Mouse (Mus musculus) CH12.LX (cell line): ENCODE measurements around the gene Golga3. TPM values are rescaled to one million over a fixed set of nuclear protein-coding genes. Genes with fewer than 3 reads are reported as not detected.

Experiments used
- DNase-seq: peaks from one replicate; pipeline ENCODE4 v3.0.0-alpha.2; 2013; ENCODE audit errors: extremely low read depth
- H3K27ac ChIP-seq: 2 replicates; pipeline ENCODE4 v1.5.1; 2012; ENCODE audit warnings: low read depth, mild to moderate bottlenecking, control low read depth, moderate library complexity; ENCODE audit not compliant: insufficient read depth
- H3K27me3 ChIP-seq: replicated peaks from 2 replicates; pipeline ENCODE3; 2012; ENCODE audit warnings: inconsistent platforms
- H3K36me3 ChIP-seq, 2 experiments: replicated peaks in 1 of 2; 2 replicates each; pipeline versions ENCODE3 to v1.6.1; 2012; ENCODE audit warnings: inconsistent platforms in 1 of 2, low read length in 1 of 2, mild to moderate bottlenecking in 1 of 2, mixed read lengths in 1 of 2, moderate library complexity in 1 of 2; ENCODE audit not compliant: control insufficient read depth in 1 of 2, insufficient read depth in 1 of 2
- H3K4me1 ChIP-seq, 2 experiments: 2 replicates each; pipeline ENCODE4 v1.6.1; 2012; ENCODE audit warnings: inconsistent platforms in 1 of 2, moderate library complexity in 1 of 2; ENCODE audit not compliant: insufficient read depth in 2 of 2, control insufficient read depth in 1 of 2
- H3K4me2 ChIP-seq: 2 replicates; pipeline ENCODE4 v1.6.1; 2012; ENCODE audit warnings: low read depth, mild to moderate bottlenecking, control low read depth; ENCODE audit not compliant: poor library complexity, insufficient read depth, severe bottlenecking
- H3K4me3 ChIP-seq, 3 experiments: fragments of 150-350 bp in 1 of 3; sonication (generic) in 1 of 3; replicated peaks in 1 of 3; 2 replicates each; pipeline versions ENCODE3 to v1.5.1; 2011 to 2012; ENCODE audit warnings: low read depth in 2 of 3, low read length in 2 of 3, mild to moderate bottlenecking in 2 of 3, moderate library complexity in 2 of 3, control low read depth in 1 of 3, improper control_type of control experiment in 1 of 3, inconsistent platforms in 1 of 3, mixed read lengths in 1 of 3; ENCODE audit not compliant: poor library complexity in 1 of 3
- H3K79me2 ChIP-seq: replicated peaks from 2 replicates; pipeline ENCODE4 v1.6.1; 2012; ENCODE audit warnings: mild to moderate bottlenecking, moderate library complexity; ENCODE audit not compliant: control insufficient read depth, poor library complexity, insufficient read depth, severe bottlenecking; ENCODE audit errors: extremely low read depth
- H3K9ac ChIP-seq: 2 replicates; pipeline ENCODE4 v1.6.1; 2012; ENCODE audit warnings: low read depth, mild to moderate bottlenecking, control low read depth, moderate library complexity; ENCODE audit not compliant: insufficient read depth
- H3K9me3 ChIP-seq: replicated peaks from 2 replicates; pipeline ENCODE3; 2012; ENCODE audit warnings: low read length, inconsistent platforms, mixed read lengths
- BHLHE40 ChIP-seq: IDR thresholded peaks from 2 replicates; pipeline ENCODE4 v1.6.1; 2011; ENCODE audit warnings: mild to moderate bottlenecking, low read depth, low read length, improper control_type of control experiment
- HCFC1 ChIP-seq: IDR thresholded peaks from 2 replicates; pipeline ENCODE4 v1.6.1; 2012; ENCODE audit warnings: low read depth, mild to moderate bottlenecking, inconsistent platforms, low read length, improper control_type of control experiment
- IRF4 ChIP-seq: IDR thresholded peaks from 2 replicates; pipeline ENCODE4 v1.6.1; 2014; ENCODE audit warnings: low read depth, mild to moderate bottlenecking, inconsistent platforms, low read length, improper control_type of control experiment
- JUND ChIP-seq: conservative IDR thresholded peaks from 2 replicates; pipeline ENCODE4 v1.6.1; 2011; ENCODE audit warnings: low read depth, low read length, improper control_type of control experiment
- MAFK ChIP-seq: IDR thresholded peaks from 2 replicates; pipeline ENCODE4 v1.6.1; 2011; ENCODE audit warnings: low read length, improper control_type of control experiment; ENCODE audit not compliant: insufficient replicate concordance
- MAX ChIP-seq: IDR thresholded peaks from 2 replicates; pipeline ENCODE4 v1.6.1; 2011; ENCODE audit warnings: low read length, improper control_type of control experiment
- MAZ ChIP-seq: IDR thresholded peaks from 2 replicates; pipeline ENCODE4 v1.6.1; 2012; ENCODE audit warnings: low read depth, mild to moderate bottlenecking, inconsistent platforms, low read length, improper control_type of control experiment, moderate library complexity
- MXI1 ChIP-seq: IDR thresholded peaks from 2 replicates; pipeline ENCODE4 v1.6.1; 2011; ENCODE audit warnings: mild to moderate bottlenecking, low read depth, low read length, improper control_type of control experiment
- MYC ChIP-seq: IDR thresholded peaks from 2 replicates; pipeline ENCODE4 v1.6.1; 2011; ENCODE audit warnings: low read depth, mild to moderate bottlenecking, improper control_type of control experiment, low read length
- NELFE ChIP-seq: IDR thresholded peaks from 2 replicates; pipeline ENCODE4 v1.6.1; 2011; ENCODE audit warnings: low read depth, low read length, improper control_type of control experiment
- NRF1 ChIP-seq: IDR thresholded peaks from 2 replicates; pipeline ENCODE4 v1.6.1; 2014; ENCODE audit warnings: low read depth, mild to moderate bottlenecking, inconsistent platforms, low read length, improper control_type of control experiment, moderate library complexity
- PAX5 ChIP-seq: IDR thresholded peaks from 2 replicates; pipeline ENCODE4 v1.6.1; 2012; ENCODE audit warnings: low read length, inconsistent platforms, mixed read lengths
- POLR2AphosphoS2 ChIP-seq: IDR thresholded peaks from 2 replicates; pipeline ENCODE4 v1.6.1; 2011; ENCODE audit warnings: low read depth, low read length, improper control_type of control experiment
- RAD21 ChIP-seq: IDR thresholded peaks from 2 replicates; pipeline ENCODE4 v1.6.1; 2011; ENCODE audit warnings: low read depth, mild to moderate bottlenecking, low read length, improper control_type of control experiment, moderate library complexity
- SMC3 ChIP-seq: IDR thresholded peaks from 2 replicates; pipeline ENCODE4 v1.6.1; 2011; ENCODE audit warnings: low read depth, low read length, improper control_type of control experiment
- TCF12 ChIP-seq: IDR thresholded peaks from 2 replicates; pipeline ENCODE4 v1.6.1; 2014; ENCODE audit warnings: low read depth, mild to moderate bottlenecking, inconsistent platforms, low read length, improper control_type of control experiment
- UBTF ChIP-seq: IDR thresholded peaks from 2 replicates; pipeline ENCODE4 v1.6.1; 2012; ENCODE audit warnings: low read depth, mild to moderate bottlenecking, inconsistent platforms, low read length, improper control_type of control experiment, moderate library complexity
- USF1 ChIP-seq: IDR thresholded peaks from 2 replicates; pipeline ENCODE4 v1.6.1; 2014; ENCODE audit warnings: low read depth, mild to moderate bottlenecking, inconsistent platforms, low read length, improper control_type of control experiment
- ZMIZ1 ChIP-seq: IDR thresholded peaks from 2 replicates; pipeline ENCODE4 v1.6.1; 2012; ENCODE audit warnings: low read depth, mild to moderate bottlenecking, inconsistent platforms, low read length, improper control_type of control experiment
- ZNF384 ChIP-seq: IDR thresholded peaks from 2 replicates; pipeline ENCODE4 v1.6.1; 2012; ENCODE audit warnings: low read depth, low read length, improper control_type of control experiment, inconsistent platforms
- dilution Hi-C: fragments of 300-500 bp; cut with MboI; formaldehyde crosslinking; loops from 2 replicates; pipeline ENCODE4 v1.14.3; 2020; ENCODE audit warnings: low sequenced_read_pairs; ENCODE audit not compliant: extremely low pct_unique_long_range_greater_than_20kb, extremely low pct_ligation_motif_present
- in situ Hi-C: fragments of 300-500 bp; cut with MboI; formaldehyde crosslinking; loops from 3 replicates; pipeline ENCODE4 v1.14.3; 2019; ENCODE audit warnings: low sequenced_read_pairs, low pct_ligation_motif_present, low pct_unique_long_range_greater_than_20kb, mixed read lengths
- polyA plus RNA-seq: library from polyadenylated mRNA; unstranded; fragments of >175 nt; gene quantifications from 2 replicates; pipeline ENCODE4 v1.2.1, GENCODE M21; 2012; ENCODE audit warnings: low read depth; ENCODE audit not compliant: insufficient read length
- total RNA-seq, 2 experiments: library from RNA; depleted of rRNA; stranded (reverse); fragments of 300-350 nt in 1 of 2; fragments of >200 nt in 1 of 2; gene quantifications; 2 replicates each; pipeline ENCODE4 v1.2.3; 2012 to 2014

Gene Golga3
- total and polyA plus RNA-seq, 3 experiments: 10.0 to 18.2 (median 15.7) TPM

- DNase-seq: no peak
- H3K27ac ChIP-seq: no peak overlapping the region
- H3K9me3 ChIP-seq: no peaks in the 10 kb centered on the region
- H3K27me3 ChIP-seq: no peaks in the 10 kb centered on the region
- no peaks in the 10 kb centered on the region for H3K79me2 ChIP-seq
- H3K4me1 ChIP-seq: no peaks in the 10 kb centered on the region
- dilution Hi-C loops (no loop called here), in situ Hi-C loops (no loop called here)
- H3K4me2 ChIP-seq: no peak overlapping the region
- no peak overlapping the region for H3K4me3 ChIP-seq
- H3K36me3 ChIP-seq: peaks cover 55 to 88% of the 10 kb centered on the region in 2 experiments
- TF ChIP-seq RAD21: no peak
- no peak for TF ChIP-seq UBTF
- TF ChIP-seq MAX: no peak
- TF ChIP-seq SMC3: no peak
- no peak for TF ChIP-seq JUND
- TF ChIP-seq POLR2AphosphoS2: no peak
- no peak overlapping the region for H3K9ac ChIP-seq
Measured at GRCm38 (mm10) chr5:110220331-110220730, 43.8 kb downstream of the Golga3 start.

GRCm38 (mm10) chr5:110222757-110223156 is 46.3 kb downstream of the Golga3 start:
- no peak for DNase-seq
- no peak overlapping the region for H3K9ac ChIP-seq
- no peaks in the 10 kb centered on the region for H3K4me1 ChIP-seq
- TF ChIP-seq POLR2AphosphoS2 (no peak), HCFC1 (no peak), PAX5 (no peak), MAZ (no peak), USF1 (no peak)
- TF ChIP-seq, all 38 proteins: peak for 0
- Histone ChIP-seq H3K36me3 (peaks cover 44 to 80% of the 10 kb centered on the region in 2 experiments), H3K4me3 (no peak overlapping the region), H3K27me3 (no peaks in the 10 kb centered on the region), H3K27ac (no peak overlapping the region), H3K4me2 (no peak overlapping the region), H3K9me3 (no peaks in the 10 kb centered on the region), H3K79me2 (no peaks in the 10 kb centered on the region)
- in situ Hi-C loops (no loop called here), dilution Hi-C loops (no loop called here)

- H3K9me3 ChIP-seq: no peaks in the 10 kb centered on the region
- H3K79me2 ChIP-seq: peaks cover 3% of the 10 kb centered on the region; the same call in 1 of the 2 replicates
- no peak overlapping the region for H3K9ac ChIP-seq
- TF ChIP-seq BHLHE40 (no peak), MAZ (no peak), TCF12 (no peak), ZMIZ1 (no peak), MYC (no peak), IRF4 (no peak), MAFK (no peak), NRF1 (no peak), MXI1 (no peak), ZNF384 (no peak), NELFE (no peak), JUND (no peak), USF1 (no peak)
- TF ChIP-seq, all 38 proteins: peak for 0
- in situ Hi-C loops: no loop called here
- no peak overlapping the region for H3K4me3 ChIP-seq
- peaks cover 28 to 61% of the 10 kb centered on the region in 2 experiments for H3K36me3 ChIP-seq
- DNase-seq: no peak
- peaks cover 0 to 4% of the 10 kb centered on the region in 2 experiments; a peak in 2 of 4 replicates for H3K4me1 ChIP-seq
- H3K4me2 ChIP-seq: no peak overlapping the region
- dilution Hi-C loops: no loop called here
- no peaks in the 10 kb centered on the region for H3K27me3 ChIP-seq
- H3K27ac ChIP-seq: no peak overlapping the region
Measured at GRCm38 (mm10) chr5:110225056-110225455, 48.6 kb downstream of the Golga3 start.
